Mouse (Mus musculus) brain, embryonic 14.5 days (tissue): ENCODE results near the gene Ccdc88a.

Experiments
- CTCF ChIP-seq: fragments of 200-500 bp; IDR thresholded peaks from 2 replicates; pipeline ENCODE4 v1.5.1; 2012; ENCODE audit warnings: inconsistent platforms, mild to moderate bottlenecking, moderate library complexity, borderline replicate concordance; ENCODE audit not compliant: insufficient read depth, insufficient read length; ENCODE audit errors: extremely low read depth
- POLR2A ChIP-seq: fragments of 200-500 bp; IDR thresholded peaks from 2 replicates; pipeline ENCODE4 v1.6.1; 2012; ENCODE audit warnings: mild to moderate bottlenecking, inconsistent platforms, borderline replicate concordance; ENCODE audit not compliant: poor library complexity, insufficient read depth, insufficient read length, severe bottlenecking; ENCODE audit errors: extremely low read depth

DNA sequence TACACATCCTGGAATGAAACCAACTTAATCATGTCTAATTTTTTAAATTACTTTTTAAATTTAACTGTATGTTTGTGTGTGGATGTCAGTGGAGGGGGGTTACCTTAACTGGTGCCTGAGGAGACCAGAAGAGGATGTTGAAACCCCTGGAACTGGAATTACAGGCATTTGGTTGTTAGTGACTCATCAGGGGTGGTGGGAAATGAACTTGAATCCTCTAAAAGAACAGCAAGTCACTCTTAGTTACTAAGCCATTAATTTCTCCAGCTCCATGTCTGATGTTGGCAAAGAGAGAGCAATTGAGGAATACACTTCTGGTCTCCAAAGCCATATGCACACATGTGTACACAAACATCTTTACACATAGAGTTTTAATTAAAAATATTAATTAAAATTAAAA, 101.2 kb downstream of the Ccdc88a start:
- TF ChIP-seq POLR2A = no peak
- TF ChIP-seq CTCF = no peak
